8 mouse cellular contexts compared by ENCODE assay signal in the genomic region with DNA sequence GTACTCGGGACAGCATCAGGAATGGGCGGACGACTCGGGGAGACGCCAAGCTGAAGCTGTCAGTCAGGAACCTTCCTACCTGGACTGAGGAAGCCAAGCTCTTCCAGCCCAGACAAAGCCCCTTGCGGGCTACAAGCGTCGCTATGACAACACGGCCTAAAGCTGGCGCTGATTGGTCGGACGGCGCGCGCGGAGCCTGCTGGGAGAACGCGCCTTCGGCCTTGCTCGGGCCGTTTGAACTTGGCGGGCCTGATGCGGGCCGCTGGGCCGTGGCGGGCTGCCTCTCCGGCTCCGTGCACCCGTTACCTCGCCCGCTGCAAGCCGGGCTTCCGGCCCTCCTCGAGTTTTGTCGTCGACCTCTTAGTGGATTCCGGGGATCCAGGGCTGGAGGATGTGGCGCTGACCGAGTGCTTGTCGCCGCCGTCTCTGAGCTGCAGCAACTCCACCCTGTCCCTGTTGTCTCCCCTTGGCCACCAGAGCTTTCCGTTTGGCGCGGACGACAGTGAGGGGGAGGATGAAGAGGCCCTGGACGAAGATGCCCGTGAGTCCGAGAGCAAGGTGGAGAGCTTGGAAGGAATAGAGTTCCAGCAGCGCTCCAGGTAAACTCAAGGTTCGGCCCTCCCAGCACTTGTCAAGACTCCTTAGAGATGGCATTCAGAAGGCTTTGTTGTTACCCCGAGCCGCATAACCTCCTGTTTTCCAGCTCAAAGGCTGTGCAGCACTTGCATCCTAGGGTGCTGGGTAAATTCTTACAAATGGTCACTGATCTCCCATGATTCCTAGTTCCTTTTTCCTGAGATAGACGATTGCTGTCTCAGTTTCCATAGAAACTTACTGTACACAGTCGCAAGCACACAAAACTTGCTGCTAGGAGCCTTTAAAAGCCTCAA. TPM values are rescaled to one million over a fixed set of nuclear protein-coding genes. Genes with fewer than 3 reads are reported as not detected.
DNase-seq lines count a peak whose midpoint lies in the region; ATAC-seq and TF ChIP-seq lines count a peak whose summit lies in the region.

A gene (plus strand): TSS at position 202 of the 890 bp plus-strand sequence.

- no peaks in the 10 kb centered on the region for H3K4me1 ChIP-seq in ES-Bruce4 (ENCODE audit: control insufficient read depth, insufficient read depth, low read length)
- peaks cover 15% of the 10 kb centered on the region; the same call in 1 of the 2 replicates for H3K4me1 ChIP-seq in forebrain, embryonic 14.5 days (ENCODE audit: control insufficient read depth, insufficient read depth, low read length)
- no peaks in the 10 kb centered on the region for H3K4me1 ChIP-seq in lung, adult 2 months (ENCODE audit: control insufficient read depth, insufficient read depth, low read length)

- H3K4me2 ChIP-seq in forebrain, embryonic 14.5 days (ENCODE audit: low read length) = peak within 1 kb of the TSS; percentile 82

- H3K9me3 ChIP-seq in ES-Bruce4 (replicated peaks; ENCODE audit: control insufficient read depth, insufficient read depth, low read length, poor library complexity, severe bottlenecking) = no peaks in the 10 kb centered on the region
- H3K9me3 ChIP-seq in forebrain, embryonic 14.5 days (replicated peaks; ENCODE audit: control insufficient read depth, low read length) = no peaks in the 10 kb centered on the region

- H3K27me3 ChIP-seq in ES-Bruce4 (ENCODE audit: control insufficient read depth, insufficient read depth, low read length, poor library complexity, severe bottlenecking) = no peaks in the 10 kb centered on the region
- H3K27me3 ChIP-seq in forebrain, embryonic 14.5 days (replicated peaks; ENCODE audit: control insufficient read depth, insufficient read depth, low read length) = no peaks in the 10 kb centered on the region

- H3K36me3 ChIP-seq in ES-Bruce4 (ENCODE audit: control insufficient read depth, insufficient read depth, low read length, poor library complexity, severe bottlenecking) = peaks cover 10% of the 10 kb centered on the region
- peaks cover 9% of the 10 kb centered on the region; the same call in 1 of the 2 replicates for H3K36me3 ChIP-seq in forebrain, embryonic 14.5 days (ENCODE audit: control insufficient read depth, insufficient read depth, low read length)

- intact Hi-C loops in heart, postnatal 25 days (cut with DNase I) = loop anchor here (5.0 kb wide), 2 partner anchors 101 to 184 kb away; a partner anchor contains a TSS

- peak; percentile 98 for DNase-seq in forebrain, embryonic 14.5 days (ENCODE audit: low spot score)
- DNase-seq in heart, postnatal 25 days (ENCODE audit: low spot score) = peak; percentile 81
- peak; percentile 87 to 94 for DNase-seq in layer of hippocampus, adult 18-20 months (ENCODE audit: low spot score in 2 of 2)
- peak; percentile 84 for DNase-seq in lung, adult 2 months
- peak; percentile 80 to 82 for DNase-seq in thymus, adult 18-20 months

- H3K4me3 ChIP-seq in ES-Bruce4 (ENCODE audit: low read depth, low read length) = peak within 1 kb of the TSS; percentile 99
- peak within 1 kb of the TSS; percentile 80 for H3K4me3 ChIP-seq in forebrain, embryonic 14.5 days (ENCODE audit: low read depth, low read length)
- H3K4me3 ChIP-seq in lung, adult 2 months (replicated peaks; ENCODE audit: extremely low read depth, low read depth, low read length) = peak within 1 kb of the TSS; percentile 89

- TF ChIP-seq POLR2A in ES-Bruce4 (IDR thresholded peaks at IDR 0.05; ENCODE audit: insufficient read depth, low read length) = no peak
- TF ChIP-seq POLR2A in lung, adult 2 months (IDR thresholded peaks at IDR 0.05; ENCODE audit: borderline replicate concordance, extremely low read depth, low read depth, low read length) = no peak

- no peak for TF ChIP-seq EP300 in ES-Bruce4 (IDR thresholded peaks at IDR 0.05; ENCODE audit: insufficient read depth, low read depth, low read length)

- ATAC-seq in cerebellum, adult (ENCODE audit: insufficient number of reproducible peaks, low FRiP score, low TSS enrichment) = peak; percentile 98
- peak; percentile 100 for ATAC-seq in forebrain, embryonic 14.5 days
- ATAC-seq in neutrophil, adult 5-6 weeks (ENCODE audit: extremely low read depth, insufficient number of reproducible peaks, low FRiP score, poor library complexity, severe bottlenecking) = peak; percentile 93

- peak within 1 kb of the TSS; percentile 78 for H3K9ac ChIP-seq in ES-Bruce4 (ENCODE audit: low read depth, poor library complexity, severe bottlenecking)
- H3K9ac ChIP-seq in forebrain, embryonic 14.5 days (ENCODE audit: low read length) = peak within 1 kb of the TSS; percentile 96

- no peak within 1 kb of the TSS for H3K27ac ChIP-seq in ES-Bruce4 (ENCODE audit: insufficient read depth, low read length)
- peak within 1 kb of the TSS; percentile 74 for H3K27ac ChIP-seq in forebrain, embryonic 14.5 days (ENCODE audit: low read depth, low read length)

- TF ChIP-seq CTCF in ES-Bruce4 (IDR thresholded peaks at IDR 0.05; ENCODE audit: low read depth, low read length) = no peak
- no peak for TF ChIP-seq CTCF in lung, adult 2 months (IDR thresholded peaks at IDR 0.05; ENCODE audit: insufficient read depth, low read length)

- under 1% methylated on average over 55 of the region's 55 CpGs for WGBS in forebrain, embryonic 14.5 days
- WGBS in lung, adult 2 months = under 1% methylated on average over 55 of the region's 55 CpGs

RNA-seq across cellular contexts. Expression of the gene that starts here (rescaled TPM):
- polyA plus RNA-seq in ES-Bruce4 (2011; ENCODE audit: insufficient read depth, insufficient read length, low read depth, missing spikeins) = 40.9 and 45.9 TPM in 2 replicates
- polyA plus RNA-seq in forebrain, embryonic 14.5 days (2014; fragmentation: Nextera tagmentation; extraction: Ambion mirVana) = 35.8 and 39.2 TPM in 2 replicates
- 1 to 10 TPM; 5.3 to 6.0 TPM for total RNA-seq in heart, postnatal 25 days (2021)
- total RNA-seq in layer of hippocampus, adult 18-20 months (2021) = 10 to 100 TPM; 14.1 to 15.3 TPM
- 3.9 and 4.0 TPM in 2 replicates for polyA plus RNA-seq in lung, adult 2 months (2012; rRNA removed)
- total RNA-seq in neutrophil, adult 5-6 weeks (2017) = 7.0 and 7.6 TPM in 2 replicates
